Mouse (Mus musculus) embryonic facial prominence, embryonic 11.5 days (tissue): ENCODE measurements around the gene Rapgef4. TPM values are rescaled to one million over a fixed set of nuclear protein-coding genes. Genes with fewer than 3 reads are reported as not detected.
A peak's percentile ranks its signal among the peaks of the same experiment; 100 is the strongest.

Experiments
- ATAC-seq: fragments of 200-750 bp; cut with Nextera tagmentation; replicated peaks from 2 replicates; pipeline ENCODE4 v1.8.0; 2017; ENCODE audit warnings: low read depth; ENCODE audit not compliant: insufficient number of reproducible peaks, low FRiP score, low TSS enrichment
- DNase-seq: peaks from one replicate; pipeline ENCODE4 v3.0.0-alpha.2; 2015; ENCODE audit warnings: low spot score
- H3K27ac ChIP-seq: fragments of 300-500 bp; sonication (generic); replicated peaks from 2 replicates; pipeline ENCODE4 v1.5.1; 2014; ENCODE audit warnings: mild to moderate bottlenecking, low read depth, low read length, control low read depth
- H3K27me3 ChIP-seq: fragments of 300-500 bp; sonication (generic); 2 replicates; pipeline ENCODE4 v1.6.1; 2014; ENCODE audit warnings: mild to moderate bottlenecking, low read length, moderate library complexity, mixed read lengths; ENCODE audit not compliant: control insufficient read depth, insufficient read depth
- H3K36me3 ChIP-seq: fragments of 300-500 bp; sonication (generic); replicated peaks from 2 replicates; pipeline ENCODE4 v1.6.1; 2014; ENCODE audit warnings: low read depth, mild to moderate bottlenecking, low read length, moderate library complexity, mixed read lengths; ENCODE audit not compliant: control insufficient read depth, insufficient read depth
- H3K4me1 ChIP-seq: fragments of 300-500 bp; sonication (generic); 2 replicates; pipeline ENCODE4 v1.6.1; 2014; ENCODE audit warnings: low read length, mixed read lengths; ENCODE audit not compliant: control insufficient read depth, insufficient read depth
- H3K4me2 ChIP-seq: fragments of 300-500 bp; sonication (generic); 2 replicates; pipeline ENCODE4 v1.6.1; 2014; ENCODE audit warnings: low read depth, mild to moderate bottlenecking, control low read depth, low read length, moderate library complexity
- H3K4me3 ChIP-seq: fragments of 300-500 bp; sonication (generic); 2 replicates; pipeline ENCODE4 v1.5.1; 2014; ENCODE audit warnings: low read depth, low read length, control low read depth
- H3K9ac ChIP-seq: fragments of 300-500 bp; sonication (generic); replicated peaks from 2 replicates; pipeline ENCODE4 v1.6.1; 2014; ENCODE audit warnings: mild to moderate bottlenecking, control low read depth, low read length
- H3K9me3 ChIP-seq: fragments of 300-500 bp; sonication (generic); replicated peaks from 2 replicates; pipeline ENCODE4 v1.6.1; 2016; ENCODE audit warnings: mild to moderate bottlenecking, low read length, inconsistent platforms, mixed read lengths; ENCODE audit not compliant: control insufficient read depth
- WGBS: fragments of 180-500 bp; shearing (Covaris S2); extraction: QIAGEN DNeasy Blood & Tissue Kit; methylation state at CpG from one replicate; pipeline ENCODE4 v1.1.7; 2014; 5-methylcytosine and 5-hydroxymethylcytosine counted together
- polyA plus RNA-seq: library from polyadenylated mRNA; unstranded; fragments of >200 nt; fragmentation: Nextera tagmentation; extraction: Ambion mirVana; gene quantifications from 2 replicates; pipeline ENCODE4 v1.2.1, GENCODE M21; 2014

The Rapgef4 gene
- polyA plus RNA-seq, 1 experiment from 2014 or later = 3.6 TPM

- H3K36me3 ChIP-seq = no peaks in the 10 kb centered on the region
- no peak overlapping the region for H3K4me3 ChIP-seq
- ATAC-seq (no peak), DNase-seq (no peak)
- H3K4me1 ChIP-seq = peaks cover 2% of the 10 kb centered on the region; the same call in 1 of the 2 replicates
- no peaks in the 10 kb centered on the region for H3K9me3 ChIP-seq
- H3K27me3 ChIP-seq = no peaks in the 10 kb centered on the region
- no peak overlapping the region for H3K4me2 ChIP-seq
- no peak overlapping the region for H3K9ac ChIP-seq
- no peak overlapping the region for H3K27ac ChIP-seq
- WGBS = 47% methylated on average over 7 of the region's 7 CpGs
Measured at GRCm38 (mm10) chr2:72239993-72240392, 259.0 kb downstream of the Rapgef4 start.

GRCm38 (mm10) chr2:72240691-72241090, 259.7 kb downstream of the Rapgef4 start:
- Histone ChIP-seq H3K27me3 (no peaks in the 10 kb centered on the region), H3K4me1 (peaks cover 2% of the 10 kb centered on the region; the same call in 1 of the 2 replicates), H3K4me3 (no peak overlapping the region), H3K27ac (no peak overlapping the region), H3K9me3 (no peaks in the 10 kb centered on the region), H3K9ac (no peak overlapping the region), H3K4me2 (no peak overlapping the region), H3K36me3 (no peaks in the 10 kb centered on the region)
- WGBS = 82% methylated on average over 7 of the region's 7 CpGs
- DNase-seq (no peak), ATAC-seq (no peak)

- Histone ChIP-seq H3K4me3 (no peak overlapping the region; the same call in 1 of the 2 replicates), H3K27ac (no peak overlapping the region), H3K9ac (no peak overlapping the region), H3K9me3 (no peaks in the 10 kb centered on the region), H3K27me3 (no peaks in the 10 kb centered on the region), H3K4me2 (no peak overlapping the region), H3K36me3 (no peaks in the 10 kb centered on the region), H3K4me1 (peaks cover 2% of the 10 kb centered on the region; the same call in 1 of the 2 replicates)
- DNase-seq = peak; percentile 40
- 53% methylated on average over 14 of the region's 14 CpGs for WGBS
- no peak; the same call in 1 of the 2 replicates for ATAC-seq
Measured at GRCm38 (mm10) chr2:72241714-72242472, 260.9 kb downstream of the Rapgef4 start.

DNA sequence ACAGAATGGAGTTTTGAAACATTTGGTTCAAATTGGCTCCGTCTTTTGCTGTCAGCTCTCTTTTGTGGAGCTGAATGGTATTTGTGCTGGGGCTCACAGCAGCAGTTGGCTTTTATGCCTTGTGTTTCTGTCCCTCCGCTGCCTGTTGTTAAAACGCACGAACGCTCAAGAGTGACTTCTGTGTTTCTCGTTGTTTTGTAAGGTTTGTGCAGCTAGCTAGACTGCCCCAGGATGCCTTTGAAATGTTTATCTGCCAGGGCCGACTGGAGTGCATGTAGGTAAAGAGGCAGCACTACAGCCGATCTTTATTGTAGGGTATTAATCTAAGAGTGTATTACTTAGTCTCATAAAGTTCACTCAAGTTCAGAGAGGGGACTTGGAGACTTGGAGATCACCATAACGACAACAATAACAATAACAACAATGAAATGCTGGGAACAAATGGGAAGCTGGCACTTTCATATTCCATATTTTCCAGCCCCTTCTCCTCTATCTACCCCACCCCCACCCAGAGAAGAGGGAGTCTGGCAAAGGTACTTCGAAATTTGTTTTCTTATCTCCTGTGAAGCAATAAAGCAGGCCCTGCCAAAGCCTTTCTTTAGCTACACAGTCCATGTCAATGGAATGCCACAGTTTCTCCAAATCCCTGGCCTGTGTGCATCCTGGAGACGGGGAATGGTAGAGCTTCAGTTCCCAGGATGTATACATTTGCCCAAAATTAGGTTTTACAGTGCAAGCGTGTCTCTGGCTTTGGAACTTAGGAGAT, 262.1 kb downstream of the Rapgef4 start:
- no peaks in the 10 kb centered on the region for H3K9me3 ChIP-seq
- H3K27ac ChIP-seq = no peak overlapping the region
- no peak overlapping the region for H3K4me2 ChIP-seq
- H3K9ac ChIP-seq = no peak overlapping the region
- DNase-seq (no peak), ATAC-seq (no peak)
- no peak overlapping the region for H3K4me3 ChIP-seq
- peaks cover 2% of the 10 kb centered on the region; the same call in 1 of the 2 replicates for H3K4me1 ChIP-seq
- WGBS = 67% methylated on average over 12 of the region's 12 CpGs
- H3K27me3 ChIP-seq = no peaks in the 10 kb centered on the region
- no peaks in the 10 kb centered on the region for H3K36me3 ChIP-seq

- ATAC-seq (no peak), DNase-seq (no peak)
- Histone ChIP-seq H3K4me2 (no peak overlapping the region), H3K4me3 (no peak overlapping the region), H3K27ac (no peak overlapping the region), H3K27me3 (no peaks in the 10 kb centered on the region), H3K9me3 (no peaks in the 10 kb centered on the region), H3K9ac (no peak overlapping the region), H3K4me1 (no peaks in the 10 kb centered on the region), H3K36me3 (no peaks in the 10 kb centered on the region)
- 88% methylated on average over 4 of the region's 4 CpGs for WGBS
Measured at GRCm38 (mm10) chr2:72245631-72246030, 264.6 kb downstream of the Rapgef4 start.

- Histone ChIP-seq H3K36me3 (no peaks in the 10 kb centered on the region), H3K4me3 (no peak overlapping the region), H3K4me2 (no peak overlapping the region), H3K4me1 (no peaks in the 10 kb centered on the region), H3K27me3 (no peaks in the 10 kb centered on the region), H3K9me3 (no peaks in the 10 kb centered on the region), H3K9ac (no peak overlapping the region), H3K27ac (no peak overlapping the region)
- DNase-seq (no peak), ATAC-seq (no peak)
- WGBS = 84% methylated on average over 11 of the region's 11 CpGs
Measured at GRCm38 (mm10) chr2:72246376-72246775, 265.3 kb downstream of the Rapgef4 start.

GRCm38 (mm10) chr2:72247819-72248218, 266.8 kb downstream of the Rapgef4 start:
- Histone ChIP-seq H3K9me3 (no peaks in the 10 kb centered on the region), H3K4me2 (no peak overlapping the region), H3K9ac (no peak overlapping the region), H3K4me1 (no peaks in the 10 kb centered on the region), H3K36me3 (no peaks in the 10 kb centered on the region), H3K4me3 (no peak overlapping the region), H3K27me3 (no peaks in the 10 kb centered on the region), H3K27ac (no peak overlapping the region)
- ATAC-seq (no peak), DNase-seq (no peak)
- WGBS = 92% methylated on average over 6 of the region's 6 CpGs
